13 mouse cellular contexts compared by ENCODE assay signal in genomic region chr12:26886635-26887014, GRCm38 (mm10).
A peak's percentile ranks its signal among the peaks of the same experiment; 100 is the strongest.
DNase-seq lines count a peak whose midpoint lies in the region; ATAC-seq and TF ChIP-seq lines count a peak whose summit lies in the region.
"Had no signal": no experiment of that assay in that cellular context is flagged by ENCODE, and none has a peak within 500 bp of the region (broad histone marks: within the 10 kb centered on the region; RNA-seq: fewer than 3 reads in every experiment).

No protein-coding gene starts in this region.

- H3K4me2 ChIP-seq in embryonic facial prominence, embryonic 13.5 days, result peak overlapping the region; percentile 26
- H3K4me2 ChIP-seq in hindbrain, embryonic 12.5 days (replicated peaks), result peak overlapping the region; percentile 26
- H3K4me2 ChIP-seq in midbrain, embryonic 15.5 days, result peak overlapping the region; percentile 28; the same call in 1 of the 2 replicates
- H3K4me2 ChIP-seq in lung, postnatal 0 days (replicated peaks; ENCODE audit: low read depth, low read length), result no peak overlapping the region

- H3K27ac ChIP-seq in heart, embryonic 10.5 days, result no peak overlapping the region
- H3K27ac ChIP-seq in embryonic facial prominence, embryonic 13.5 days, result no peak overlapping the region
- H3K27ac ChIP-seq in hindbrain, embryonic 12.5 days, result peak overlapping the region; percentile 93
- H3K27ac ChIP-seq in midbrain, embryonic 15.5 days, result peak overlapping the region; percentile 85
- no peak overlapping the region for H3K27ac ChIP-seq in lung, postnatal 0 days (ENCODE audit: low read length)
- H3K27ac ChIP-seq: kidney, postnatal 0 days; liver, embryonic 14.5 days had no signal

- TF ChIP-seq EP300 in lung, postnatal 0 days (IDR thresholded peaks at IDR 0.05), result no peak

- H3K27me3 ChIP-seq in heart, embryonic 10.5 days (ENCODE audit: insufficient read depth, poor library complexity, severe bottlenecking), result no peaks in the 10 kb centered on the region
- no peaks in the 10 kb centered on the region for H3K27me3 ChIP-seq in embryonic facial prominence, embryonic 13.5 days
- H3K27me3 ChIP-seq in hindbrain, embryonic 12.5 days, result no peaks in the 10 kb centered on the region
- H3K27me3 ChIP-seq in midbrain, embryonic 15.5 days (replicated peaks), result no peaks in the 10 kb centered on the region
- no peaks in the 10 kb centered on the region for H3K27me3 ChIP-seq in lung, postnatal 0 days (replicated peaks; ENCODE audit: insufficient read depth, low read length)

- no peak overlapping the region for H3K9ac ChIP-seq in embryonic facial prominence, embryonic 13.5 days
- no peak overlapping the region for H3K9ac ChIP-seq in hindbrain, embryonic 12.5 days
- 0 out of 2 replicates have a peak overlapping the region, but pooled peaks have one; percentile 6 for H3K9ac ChIP-seq in midbrain, embryonic 15.5 days
- H3K9ac ChIP-seq in lung, postnatal 0 days (replicated peaks; ENCODE audit: low read depth), result no peak overlapping the region
- H3K9ac ChIP-seq: liver, embryonic 14.5 days had no signal

- TF ChIP-seq CTCF in lung, postnatal 0 days (IDR thresholded peaks at IDR 0.05), result no peak

- ATAC-seq in embryonic facial prominence, embryonic 13.5 days (ENCODE audit: insufficient number of reproducible peaks, insufficient read depth, low FRiP score, low TSS enrichment, low read depth), result no peak
- peak; percentile 69 for ATAC-seq in hindbrain, embryonic 12.5 days (ENCODE audit: low FRiP score)
- ATAC-seq in midbrain, embryonic 15.5 days (replicated peaks), result peak; percentile 66
- no peak for ATAC-seq in lung, postnatal 0 days

- WGBS in heart, embryonic 10.5 days, result 70% methylated on average over 7 of the region's 7 CpGs
- WGBS in embryonic facial prominence, embryonic 13.5 days, result 55% methylated on average over 7 of the region's 7 CpGs
- 46% methylated on average over 7 of the region's 7 CpGs for WGBS in hindbrain, embryonic 12.5 days
- WGBS in midbrain, embryonic 15.5 days, result 21% methylated on average over 7 of the region's 7 CpGs
- 67% methylated on average over 7 of the region's 7 CpGs for WGBS in lung, postnatal 0 days

- H3K9me3 ChIP-seq in heart, embryonic 10.5 days, result no peaks in the 10 kb centered on the region
- H3K9me3 ChIP-seq in embryonic facial prominence, embryonic 13.5 days, result peaks cover 4% of the 10 kb centered on the region; the same call in 1 of the 2 replicates
- no peaks in the 10 kb centered on the region for H3K9me3 ChIP-seq in hindbrain, embryonic 12.5 days (replicated peaks)
- no peaks in the 10 kb centered on the region for H3K9me3 ChIP-seq in midbrain, embryonic 15.5 days
- no peaks in the 10 kb centered on the region for H3K9me3 ChIP-seq in lung, postnatal 0 days (ENCODE audit: low read length)

- no peaks in the 10 kb centered on the region for H3K36me3 ChIP-seq in heart, embryonic 10.5 days
- H3K36me3 ChIP-seq in embryonic facial prominence, embryonic 13.5 days, result no peaks in the 10 kb centered on the region
- no peaks in the 10 kb centered on the region for H3K36me3 ChIP-seq in hindbrain, embryonic 12.5 days
- H3K36me3 ChIP-seq in midbrain, embryonic 15.5 days (replicated peaks), result no peaks in the 10 kb centered on the region
- H3K36me3 ChIP-seq in lung, postnatal 0 days (ENCODE audit: insufficient read depth, low read length), result no peaks in the 10 kb centered on the region

- peak; percentile 33 for DNase-seq in heart, embryonic 10.5 days (ENCODE audit: low spot score)
- no peak for DNase-seq in heart, adult 18-20 months
- DNase-seq in ovary, adult 18-20 months (ENCODE audit: low spot score), result no peak
- no peak for DNase-seq in lung, postnatal 0 days (ENCODE audit: low spot score)
- no peak for DNase-seq in lung, postnatal 4 days
- DNase-seq: adrenal gland, adult 8-10 months; heart, postnatal 14 days; thymus, postnatal 14 days had no signal

- H3K4me3 ChIP-seq in heart, embryonic 10.5 days, result no peak overlapping the region
- H3K4me3 ChIP-seq in embryonic facial prominence, embryonic 13.5 days, result no peak overlapping the region
- no peak overlapping the region for H3K4me3 ChIP-seq in hindbrain, embryonic 12.5 days
- H3K4me3 ChIP-seq in midbrain, embryonic 15.5 days, result no peak overlapping the region
- no peak overlapping the region for H3K4me3 ChIP-seq in lung, postnatal 0 days (ENCODE audit: low read depth, low read length)

- peaks cover 16% of the 10 kb centered on the region for H3K4me1 ChIP-seq in heart, embryonic 10.5 days
- peaks cover 36% of the 10 kb centered on the region for H3K4me1 ChIP-seq in embryonic facial prominence, embryonic 13.5 days
- H3K4me1 ChIP-seq in hindbrain, embryonic 12.5 days, result peaks cover 51% of the 10 kb centered on the region
- peaks cover 46% of the 10 kb centered on the region for H3K4me1 ChIP-seq in midbrain, embryonic 15.5 days
- H3K4me1 ChIP-seq in lung, postnatal 0 days (ENCODE audit: insufficient read depth, low read depth, low read length), result no peaks in the 10 kb centered on the region

Comparison
In these comparisons a context has a peak if more than half of its experiments do, and no peak if none do; other contexts are left out.
1. H3K27ac ChIP-seq: peak in hindbrain, embryonic 12.5 days (single experiment) and midbrain, embryonic 15.5 days (single experiment); none in heart, embryonic 10.5 days (single experiment), embryonic facial prominence, embryonic 13.5 days (single experiment) and lung, postnatal 0 days (single experiment).
2. ATAC-seq: peak in hindbrain, embryonic 12.5 days (single experiment) and midbrain, embryonic 15.5 days (single experiment); none in embryonic facial prominence, embryonic 13.5 days (single experiment) and lung, postnatal 0 days (single experiment).